Mouse (Mus musculus) myocyte (in vitro differentiated cells): ENCODE data around the gene Dner.

Experiments used
- POLR2A ChIP-seq: IDR thresholded peaks from one replicate; pipeline ENCODE4 v1.6.1; 2011; ENCODE audit warnings: low read depth, mild to moderate bottlenecking, control low read depth, moderate library complexity; ENCODE audit not compliant: insufficient read length
- REST ChIP-seq: IDR thresholded peaks from one replicate; pipeline ENCODE4 v1.6.1; 2011; ENCODE audit warnings: mild to moderate bottlenecking, control low read depth, moderate library complexity; ENCODE audit not compliant: insufficient read depth, insufficient read length
- SRF ChIP-seq: IDR thresholded peaks from one replicate; pipeline ENCODE4 v1.6.1; 2011; ENCODE audit warnings: low read depth; ENCODE audit not compliant: control insufficient read depth, insufficient read length
- TCF3 ChIP-seq: IDR thresholded peaks from one replicate; pipeline ENCODE4 v1.6.1; 2011; ENCODE audit warnings: low read depth, control low read depth; ENCODE audit not compliant: insufficient read length

DNA sequence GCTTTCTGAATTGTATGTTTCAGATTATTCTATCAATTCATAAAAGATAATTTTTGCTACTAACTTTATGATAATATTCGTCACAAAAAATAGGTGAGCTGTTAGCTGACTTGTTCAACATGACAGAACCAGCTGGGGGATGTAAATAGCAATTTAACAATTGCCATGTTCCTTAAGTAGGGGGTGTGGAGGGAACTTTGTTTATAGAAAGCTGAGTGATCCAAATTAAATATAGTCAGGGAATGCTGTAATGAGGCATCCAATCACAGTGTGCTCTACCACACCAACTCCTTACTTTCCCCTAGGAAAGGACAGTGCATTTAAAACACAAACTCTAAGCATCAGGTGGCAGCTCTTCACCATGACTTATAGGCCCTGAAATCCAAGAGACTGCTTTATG, 313.3 kb downstream of the Dner start:
- no peak for TF ChIP-seq TCF3
- no peak for TF ChIP-seq POLR2A
- TF ChIP-seq SRF, result no peak
- TF ChIP-seq REST, result no peak
